In the genomic region with DNA sequence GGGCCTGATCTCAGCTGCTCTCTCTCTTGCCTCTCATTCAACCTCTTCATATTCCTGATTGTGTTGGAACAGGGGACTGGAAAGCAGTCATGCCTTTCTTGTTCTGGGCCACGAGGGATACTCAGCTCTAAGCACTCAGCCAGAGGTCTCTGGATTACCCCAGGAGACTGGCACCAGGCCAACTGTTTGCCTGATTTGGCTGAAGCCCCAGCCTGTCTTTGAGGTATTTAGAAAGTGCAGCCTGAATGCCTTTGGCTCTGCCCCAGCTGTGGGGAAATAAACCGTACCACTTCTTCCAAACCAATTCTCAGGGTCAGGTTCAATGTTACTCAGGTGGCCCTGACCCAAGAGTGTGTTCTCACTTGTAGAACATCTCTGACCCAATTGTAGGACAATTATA, we compare ENCODE assay signal across 8 mouse cellular contexts.
DNase-seq lines count a peak whose midpoint lies in the region; ATAC-seq and TF ChIP-seq lines count a peak whose summit lies in the region.

No protein-coding gene starts in this region.

- no peak for TF ChIP-seq POLR2A in limb, embryonic 14.5 days (IDR thresholded peaks at IDR 0.05; ENCODE audit: borderline replicate concordance, extremely low read depth, insufficient read depth, insufficient read length)

- no peak overlapping the region for H3K4me2 ChIP-seq in neural tube, embryonic 13.5 days
- H3K4me2 ChIP-seq in heart, embryonic 15.5 days = no peak overlapping the region
- H3K4me2 ChIP-seq in limb, embryonic 14.5 days (replicated peaks; ENCODE audit: low read depth, low read length, severe bottlenecking) = no peak overlapping the region

- no peaks in the 10 kb centered on the region for H3K27me3 ChIP-seq in neural tube, embryonic 13.5 days
- no peaks in the 10 kb centered on the region for H3K27me3 ChIP-seq in heart, embryonic 15.5 days
- no peaks in the 10 kb centered on the region for H3K27me3 ChIP-seq in limb, embryonic 14.5 days (ENCODE audit: control insufficient read depth, insufficient read depth, low read length)

- 53% methylated on average over 2 of the region's 2 CpGs for WGBS in neural tube, embryonic 13.5 days
- 14% methylated on average over 2 of the region's 2 CpGs for WGBS in heart, embryonic 15.5 days
- WGBS in limb, embryonic 14.5 days = 20% methylated on average over 2 of the region's 2 CpGs

- no peak overlapping the region for H3K27ac ChIP-seq in neural tube, embryonic 13.5 days (replicated peaks)
- H3K27ac ChIP-seq in heart, embryonic 15.5 days = peak overlapping the region; percentile 59
- no peak overlapping the region for H3K27ac ChIP-seq in limb, embryonic 14.5 days (replicated peaks; ENCODE audit: low read depth, low read length)

- no peak overlapping the region for H3K4me3 ChIP-seq in neural tube, embryonic 13.5 days
- no peak overlapping the region for H3K4me3 ChIP-seq in heart, embryonic 15.5 days
- H3K4me3 ChIP-seq in limb, embryonic 14.5 days (replicated peaks; ENCODE audit: low read length) = no peak overlapping the region

- no peaks in the 10 kb centered on the region for H3K36me3 ChIP-seq in neural tube, embryonic 13.5 days
- H3K36me3 ChIP-seq in heart, embryonic 15.5 days = no peaks in the 10 kb centered on the region
- H3K36me3 ChIP-seq in limb, embryonic 14.5 days (ENCODE audit: control insufficient read depth, insufficient read depth, low read length) = no peaks in the 10 kb centered on the region

- H3K9ac ChIP-seq in neural tube, embryonic 13.5 days = no peak overlapping the region
- no peak overlapping the region for H3K9ac ChIP-seq in heart, embryonic 15.5 days
- no peak overlapping the region for H3K9ac ChIP-seq in limb, embryonic 14.5 days (ENCODE audit: low read depth, low read length, severe bottlenecking)

- H3K9me3 ChIP-seq in neural tube, embryonic 13.5 days = no peaks in the 10 kb centered on the region
- H3K9me3 ChIP-seq in heart, embryonic 15.5 days (replicated peaks) = no peaks in the 10 kb centered on the region
- H3K9me3 ChIP-seq in limb, embryonic 14.5 days (ENCODE audit: control insufficient read depth, low read length) = no peaks in the 10 kb centered on the region

- H3K4me1 ChIP-seq in neural tube, embryonic 13.5 days (replicated peaks) = peaks cover 6% of the 10 kb centered on the region; the same call in 1 of the 2 replicates
- H3K4me1 ChIP-seq in heart, embryonic 15.5 days (replicated peaks) = peaks cover 12% of the 10 kb centered on the region
- H3K4me1 ChIP-seq in limb, embryonic 14.5 days (ENCODE audit: control insufficient read depth, insufficient read depth, low read length) = peaks cover 3% of the 10 kb centered on the region; the same call in 1 of the 2 replicates

- no peak for ATAC-seq in cerebellum, adult (ENCODE audit: insufficient number of reproducible peaks, low FRiP score, low TSS enrichment)
- 0 out of 2 replicates have a peak, but pooled peaks have one; percentile 50 for ATAC-seq in neural tube, embryonic 13.5 days (ENCODE audit: low read depth)
- ATAC-seq in heart, embryonic 15.5 days (replicated peaks; ENCODE audit: insufficient number of reproducible peaks, insufficient read depth, low FRiP score, low read depth) = peak; percentile 70
- ATAC-seq in limb, embryonic 14.5 days (ENCODE audit: low FRiP score, low read depth) = 0 out of 2 replicates have a peak, but pooled peaks have one; percentile 44
- no peak for ATAC-seq in erythroid progenitor cell, adult 5-6 weeks (replicated peaks; ENCODE audit: low FRiP score, poor library complexity, severe bottlenecking)

- peak; percentile 5 to 6 for DNase-seq in cerebellum, adult 18-20 months
- no peak for DNase-seq in neural tube, embryonic 10.5 days (ENCODE audit: extremely low spot score, low spot score)
- DNase-seq in limb, embryonic 14.5 days (ENCODE audit: low spot score) = peak; percentile 86
- DNase-seq in right cerebral cortex, postnatal 14 days = peak; percentile 55

Comparison
In these comparisons a context has a peak if more than half of its experiments do, and no peak if none do; other contexts are left out.
1. ATAC-seq: peak in neural tube, embryonic 13.5 days (single experiment), heart, embryonic 15.5 days (single experiment) and limb, embryonic 14.5 days (single experiment); none in cerebellum, adult (single experiment) and erythroid progenitor cell, adult 5-6 weeks (single experiment).